Mouse (Mus musculus) forebrain, embryonic 13.5 days (tissue): ENCODE measurements around the gene Pnmt. TPM values are rescaled to one million over a fixed set of nuclear protein-coding genes. Genes with fewer than 3 reads are reported as not detected.

ENCODE experiments used
- ATAC-seq: fragments of 200-750 bp; cut with Nextera tagmentation; 2 replicates; pipeline ENCODE4 v1.8.0; 2017
- H3K27ac ChIP-seq: fragments of 300-500 bp; sonication (generic); 2 replicates; pipeline ENCODE4 v1.5.1; 2015; ENCODE audit warnings: inconsistent platforms, mild to moderate bottlenecking, moderate library complexity
- H3K27me3 ChIP-seq: fragments of 300-500 bp; sonication (generic); 2 replicates; pipeline ENCODE4 v1.6.1; 2015; ENCODE audit warnings: mild to moderate bottlenecking, inconsistent platforms
- H3K36me3 ChIP-seq: fragments of 300-500 bp; sonication (generic); 2 replicates; pipeline ENCODE4 v1.6.1; 2015; ENCODE audit warnings: mild to moderate bottlenecking, inconsistent platforms; ENCODE audit not compliant: poor library complexity, severe bottlenecking
- H3K4me1 ChIP-seq: fragments of 300-500 bp; sonication (generic); 2 replicates; pipeline ENCODE4 v1.6.1; 2015; ENCODE audit warnings: inconsistent platforms
- H3K4me2 ChIP-seq: fragments of 300-500 bp; sonication (generic); 2 replicates; pipeline ENCODE4 v1.6.1; 2015; ENCODE audit warnings: inconsistent platforms, mild to moderate bottlenecking, moderate library complexity
- H3K4me3 ChIP-seq: fragments of 300-500 bp; sonication (generic); 2 replicates; pipeline ENCODE4 v1.5.1; 2015; ENCODE audit warnings: mild to moderate bottlenecking, inconsistent platforms
- H3K9ac ChIP-seq: fragments of 300-500 bp; sonication (generic); 2 replicates; pipeline ENCODE4 v1.6.1; 2015; ENCODE audit warnings: mild to moderate bottlenecking, inconsistent platforms
- H3K9me3 ChIP-seq: fragments of 300-500 bp; sonication (generic); replicated peaks from 2 replicates; pipeline ENCODE4 v1.6.1; 2016; ENCODE audit warnings: inconsistent platforms
- WGBS: fragments of 180-500 bp; shearing (Covaris S2); methylation state at CpG from one replicate; pipeline ENCODE4 v1.1.7; 2015; 5-methylcytosine and 5-hydroxymethylcytosine counted together
- polyA plus RNA-seq: library from polyadenylated mRNA; unstranded; fragments of >200 nt; fragmentation: Nextera tagmentation; extraction: Ambion mirVana; gene quantifications from 2 replicates; pipeline ENCODE4 v1.2.1, GENCODE M21; 2015

Pnmt gene
- polyA plus RNA-seq: 0.35 TPM in 1 of 2 replicates, not detected in the other

- Histone ChIP-seq H3K4me3 (no peak within 1 kb of the TSS), H3K27ac (no peak within 1 kb of the TSS), H3K4me2 (peak within 1 kb of the TSS; percentile 14; the same call in 1 of the 2 replicates), H3K36me3 (peaks cover 3% of the 10 kb centered on the region), H3K9ac (peak within 1 kb of the TSS; percentile 37; the same call in 1 of the 2 replicates), H3K27me3 (peaks cover 58% of the 10 kb centered on the region), H3K9me3 (no peaks in the 10 kb centered on the region), H3K4me1 (0 out of 2 replicates have a peak, but pooled peaks cover 2% of the 10 kb centered on the region)
- 57% methylated on average over 25 of the region's 25 CpGs for WGBS
- no peak for ATAC-seq
These were observed at the start of gene Pnmt for GRCm38 (mm10) chr11:98385638-98386585. TSS of gene Pnmt (plus strand) at chr11:98386450.

GRCm38 (mm10) chr11:98338507-98338961 is 47.7 kb upstream of the Pnmt start:
- Histone ChIP-seq H3K9me3 (no peaks in the 10 kb centered on the region), H3K4me3 (peak overlapping the region; percentile 46), H3K4me1 (peaks cover 79% of the 10 kb centered on the region), H3K9ac (peak overlapping the region; percentile 79), H3K4me2 (peak overlapping the region; percentile 87), H3K27me3 (peaks cover 82% of the 10 kb centered on the region), H3K36me3 (no peaks in the 10 kb centered on the region), H3K27ac (peak overlapping the region; percentile 99)
- ATAC-seq: peak; percentile 54; the same call in 1 of the 2 replicates
- under 1% methylated on average over 45 of the region's 57 CpGs for WGBS

GRCm38 (mm10) chr11:98339071-98339501 is 47.2 kb upstream of the Pnmt start:
- Histone ChIP-seq H3K4me2 (peak overlapping the region; percentile 87), H3K4me1 (peaks cover 73% of the 10 kb centered on the region), H3K27ac (peak overlapping the region; percentile 99), H3K36me3 (no peaks in the 10 kb centered on the region), H3K4me3 (peak overlapping the region; percentile 46), H3K9me3 (no peaks in the 10 kb centered on the region), H3K27me3 (peaks cover 82% of the 10 kb centered on the region), H3K9ac (peak overlapping the region; percentile 79)
- under 1% methylated on average over 19 of the region's 19 CpGs for WGBS
- ATAC-seq: peak; percentile 31

GRCm38 (mm10) chr11:98339679-98340287 is 46.5 kb upstream of the Pnmt start:
- Histone ChIP-seq H3K27ac (peak overlapping the region; percentile 99), H3K4me3 (peak overlapping the region; percentile 46), H3K36me3 (no peaks in the 10 kb centered on the region), H3K9ac (peak overlapping the region; percentile 79), H3K4me1 (peaks cover 66% of the 10 kb centered on the region), H3K27me3 (peaks cover 79% of the 10 kb centered on the region), H3K4me2 (peak overlapping the region; percentile 87), H3K9me3 (no peaks in the 10 kb centered on the region)
- 7% methylated on average over 11 of the region's 11 CpGs for WGBS
- 0 out of 2 replicates have a peak, but pooled peaks have one; percentile 6 for ATAC-seq

GRCm38 (mm10) chr11:98340597-98340996 is 45.7 kb upstream of the Pnmt start:
- 3% methylated on average over 4 of the region's 4 CpGs for WGBS
- H3K4me2 ChIP-seq: no peak overlapping the region

GRCm38 (mm10) chr11:98341174-98341573 is 45.1 kb upstream of the Pnmt start:
- H3K4me3 ChIP-seq: no peak overlapping the region
- WGBS: 64% methylated on average over 4 of the region's 4 CpGs
- no peaks in the 10 kb centered on the region for H3K36me3 ChIP-seq
- H3K4me2 ChIP-seq: no peak overlapping the region
- peaks cover 75% of the 10 kb centered on the region for H3K27me3 ChIP-seq
- ATAC-seq: no peak
- H3K9me3 ChIP-seq: no peaks in the 10 kb centered on the region
- H3K27ac ChIP-seq: no peak overlapping the region
- no peak overlapping the region for H3K9ac ChIP-seq
- H3K4me1 ChIP-seq: peaks cover 62% of the 10 kb centered on the region

More at GRCm38 (mm10) chr11:98340597-98340996, 45.7 kb upstream of the Pnmt start:
- H3K27ac ChIP-seq: peak overlapping the region; percentile 99
- no peaks in the 10 kb centered on the region for H3K36me3 ChIP-seq
- H3K4me1 ChIP-seq: peaks cover 64% of the 10 kb centered on the region
- no peak overlapping the region for H3K4me3 ChIP-seq
- H3K9me3 ChIP-seq: no peaks in the 10 kb centered on the region
- ATAC-seq: no peak
- no peak overlapping the region for H3K9ac ChIP-seq
- H3K27me3 ChIP-seq: peaks cover 76% of the 10 kb centered on the region

GRCm38 (mm10) chr11:98342000-98342945 is 44.0 kb upstream of the Pnmt start:
- H3K4me2 ChIP-seq: peak overlapping the region; percentile 62
- H3K27ac ChIP-seq: peak overlapping the region; percentile 48
- peak; percentile 42 for ATAC-seq
- no peaks in the 10 kb centered on the region for H3K36me3 ChIP-seq
- H3K4me3 ChIP-seq: peak overlapping the region; percentile 31
- peaks cover 56% of the 10 kb centered on the region for H3K4me1 ChIP-seq
- peaks cover 75% of the 10 kb centered on the region for H3K27me3 ChIP-seq
- under 1% methylated on average over 29 of the region's 29 CpGs for WGBS
- H3K9me3 ChIP-seq: no peaks in the 10 kb centered on the region
- peak overlapping the region; percentile 48 for H3K9ac ChIP-seq

GRCm38 (mm10) chr11:98345253-98345652 is 41.0 kb upstream of the Pnmt start:
- Histone ChIP-seq H3K9me3 (no peaks in the 10 kb centered on the region), H3K27ac (no peak overlapping the region), H3K36me3 (no peaks in the 10 kb centered on the region), H3K4me1 (peaks cover 45% of the 10 kb centered on the region), H3K9ac (peak overlapping the region; percentile 26; the same call in 1 of the 2 replicates), H3K4me2 (peak overlapping the region; percentile 49), H3K4me3 (peak overlapping the region; percentile 18; the same call in 1 of the 2 replicates), H3K27me3 (peaks cover 80% of the 10 kb centered on the region)
- 1% methylated on average over 14 of the region's 14 CpGs for WGBS
- no peak; the same call in 1 of the 2 replicates for ATAC-seq

- no peak for ATAC-seq
- Histone ChIP-seq H3K4me2 (no peak overlapping the region), H3K27me3 (peaks cover 82% of the 10 kb centered on the region), H3K27ac (no peak overlapping the region), H3K36me3 (no peaks in the 10 kb centered on the region), H3K9me3 (no peaks in the 10 kb centered on the region), H3K4me3 (no peak overlapping the region), H3K4me1 (peaks cover 39% of the 10 kb centered on the region), H3K9ac (no peak overlapping the region)
- 7% methylated on average over 9 of the region's 9 CpGs for WGBS
These were observed 40.1 kb upstream of the Pnmt start for GRCm38 (mm10) chr11:98346168-98346567.

- H3K4me1 ChIP-seq: peaks cover 26% of the 10 kb centered on the region
- peak; percentile 14; the same call in 1 of the 2 replicates for ATAC-seq
- H3K27me3 ChIP-seq: peaks cover 83% of the 10 kb centered on the region
- no peak overlapping the region for H3K27ac ChIP-seq
- no peaks in the 10 kb centered on the region for H3K9me3 ChIP-seq
- H3K4me3 ChIP-seq: peak overlapping the region; percentile 55; the same call in 1 of the 2 replicates
- H3K4me2 ChIP-seq: peak overlapping the region; percentile 97
- WGBS: under 1% methylated on average over 12 of the region's 12 CpGs
- H3K9ac ChIP-seq: no peak overlapping the region
- H3K36me3 ChIP-seq: no peaks in the 10 kb centered on the region
These were observed 38.7 kb upstream of the Pnmt start for GRCm38 (mm10) chr11:98347385-98348082.
